13 mouse cellular contexts compared by ENCODE assay signal in the genomic region with DNA sequence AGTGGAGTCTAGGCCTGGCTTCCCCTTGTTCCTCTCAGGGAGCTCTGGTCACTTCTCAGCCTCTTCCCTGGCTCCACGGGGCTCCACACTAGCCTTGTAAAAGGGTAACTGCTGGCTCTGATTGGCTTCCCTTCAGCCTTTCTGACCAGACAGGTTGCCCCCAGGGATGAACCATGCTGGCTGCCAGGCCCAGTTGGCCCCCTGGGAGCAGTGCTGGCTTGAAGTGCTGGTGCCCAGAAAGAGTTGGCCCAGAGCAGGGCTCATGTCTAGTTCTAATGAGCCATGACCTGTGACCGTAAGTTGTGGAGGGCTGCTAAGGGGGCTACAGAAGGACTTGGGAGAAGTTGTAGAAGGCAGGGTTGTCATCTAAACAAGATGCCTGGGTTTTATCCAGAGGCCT.
"Had no signal": no experiment of that assay in that cellular context is flagged by ENCODE, and none has a peak within 500 bp of the region (broad histone marks: within the 10 kb centered on the region; RNA-seq: fewer than 3 reads in every experiment).

No protein-coding gene starts in this region.

- DNase-seq: kidney, postnatal 14 days; layer of hippocampus, postnatal 36 days; lung, adult 2 months; lung, postnatal 36 days; midbrain, embryonic 14.5 days; retina, postnatal 1 day; right cerebral cortex, postnatal 4 days; spleen, adult 18-20 months; thymus, adult 2 months; thymus, postnatal 36 days had no signal

- H3K4me3 ChIP-seq: liver, embryonic 15.5 days; neural tube, embryonic 13.5 days had no signal

- H3K36me3 ChIP-seq: liver, embryonic 15.5 days; neural tube, embryonic 13.5 days had no signal

- H3K27me3 ChIP-seq: liver, embryonic 15.5 days; neural tube, embryonic 13.5 days had no signal

- H3K27ac ChIP-seq: liver, embryonic 15.5 days; neural tube, embryonic 13.5 days had no signal

- ATAC-seq: lung, postnatal 0 days had no signal

- H3K4me1 ChIP-seq: liver, embryonic 15.5 days had no signal

- H3K9me3 ChIP-seq: liver, embryonic 15.5 days; neural tube, embryonic 13.5 days had no signal
